Mouse (Mus musculus) midbrain, postnatal 0 days (tissue): ENCODE data around the gene Acsl3. TPM values are rescaled to one million over a fixed set of nuclear protein-coding genes. Genes with fewer than 3 reads are reported as not detected.

Experiments
- ATAC-seq: fragments of 200-750 bp; cut with Nextera tagmentation; 2 replicates; pipeline ENCODE4 v1.8.0; 2017; ENCODE audit warnings: moderate number of reproducible peaks, mild to moderate bottlenecking, moderate TSS enrichment, moderate library complexity; ENCODE audit not compliant: low FRiP score
- DNase-seq: peaks from one replicate; pipeline ENCODE4 v3.0.0-alpha.2; 2015; ENCODE audit warnings: low spot score
- H3K27ac ChIP-seq: fragments of 300-500 bp; sonication (generic); 2 replicates; pipeline ENCODE4 v1.5.1; 2014; ENCODE audit warnings: low read depth, mild to moderate bottlenecking, low read length, mixed read lengths
- H3K27me3 ChIP-seq: fragments of 300-500 bp; sonication (generic); 2 replicates; pipeline ENCODE4 v1.6.1; 2014; ENCODE audit warnings: low read length, control low read depth, mixed read lengths; ENCODE audit not compliant: insufficient read depth
- H3K36me3 ChIP-seq: fragments of 300-500 bp; sonication (generic); 2 replicates; pipeline ENCODE4 v1.6.1; 2014; ENCODE audit warnings: low read length, control low read depth, mixed read lengths; ENCODE audit not compliant: insufficient read depth
- H3K4me1 ChIP-seq: fragments of 300-500 bp; sonication (generic); 2 replicates; pipeline ENCODE4 v1.6.1; 2014; ENCODE audit warnings: mild to moderate bottlenecking, control low read depth, antibody characterized with exemption, low read length, mixed read lengths; ENCODE audit not compliant: insufficient read depth
- H3K4me2 ChIP-seq: fragments of 300-500 bp; sonication (generic); 2 replicates; pipeline ENCODE4 v1.6.1; 2014; ENCODE audit warnings: low read depth, mild to moderate bottlenecking, low read length, mixed read lengths; ENCODE audit not compliant: poor library complexity, severe bottlenecking
- H3K4me3 ChIP-seq: fragments of 300-500 bp; sonication (generic); 2 replicates; pipeline ENCODE4 v1.5.1; 2014; ENCODE audit warnings: low read depth, mild to moderate bottlenecking, low read length, moderate library complexity
- H3K9ac ChIP-seq: fragments of 300-500 bp; sonication (generic); replicated peaks from 2 replicates; pipeline ENCODE4 v1.6.1; 2014; ENCODE audit warnings: mild to moderate bottlenecking, low read length, moderate library complexity, mixed read lengths; ENCODE audit not compliant: poor library complexity, severe bottlenecking
- H3K9me3 ChIP-seq: fragments of 300-500 bp; sonication (generic); 2 replicates; pipeline ENCODE4 v1.6.1; 2016; ENCODE audit warnings: low read length, control low read depth
- CTCF ChIP-seq: IDR thresholded peaks from 2 replicates; pipeline ENCODE4 v1.5.1; 2016; ENCODE audit warnings: antibody characterized with exemption, mild to moderate bottlenecking
- WGBS: fragments of 180-500 bp; shearing (Covaris S2); extraction: QIAGEN DNeasy Blood & Tissue Kit; methylation state at CpG from one replicate; pipeline ENCODE4 v1.1.7; 2014; 5-methylcytosine and 5-hydroxymethylcytosine counted together
- polyA plus RNA-seq: library from polyadenylated mRNA; unstranded; fragments of >200 nt; fragmentation: Nextera tagmentation; extraction: Ambion mirVana; gene quantifications from 2 replicates; pipeline ENCODE4 v1.2.1, GENCODE M21; 2015
- total RNA-seq: library from RNA; depleted of rRNA; stranded (reverse); fragments of >200 nt; gene quantifications from 2 replicates; pipeline ENCODE4 v1.2.3, GENCODE M21; 2014

Acsl3 gene
- total and polyA plus RNA-seq, 2 experiments from 2014 or later: 87.5 to 108 TPM

- Histone ChIP-seq H3K4me1 (no peaks in the 10 kb centered on the region; the same call in 1 of the 2 replicates), H3K9ac (no peak overlapping the region), H3K36me3 (peaks cover 10% of the 10 kb centered on the region), H3K27me3 (no peaks in the 10 kb centered on the region), H3K4me3 (no peak overlapping the region), H3K9me3 (no peaks in the 10 kb centered on the region), H3K27ac (no peak overlapping the region), H3K4me2 (no peak overlapping the region)
- DNase-seq: no peak
- no peak for TF ChIP-seq CTCF
- 94% methylated on average over 1 of the region's 1 CpGs for WGBS
- ATAC-seq: no peak
These were observed 9.0 kb downstream of the Acsl3 start for GRCm38 (mm10) chr1:78666585-78666984.

DNA sequence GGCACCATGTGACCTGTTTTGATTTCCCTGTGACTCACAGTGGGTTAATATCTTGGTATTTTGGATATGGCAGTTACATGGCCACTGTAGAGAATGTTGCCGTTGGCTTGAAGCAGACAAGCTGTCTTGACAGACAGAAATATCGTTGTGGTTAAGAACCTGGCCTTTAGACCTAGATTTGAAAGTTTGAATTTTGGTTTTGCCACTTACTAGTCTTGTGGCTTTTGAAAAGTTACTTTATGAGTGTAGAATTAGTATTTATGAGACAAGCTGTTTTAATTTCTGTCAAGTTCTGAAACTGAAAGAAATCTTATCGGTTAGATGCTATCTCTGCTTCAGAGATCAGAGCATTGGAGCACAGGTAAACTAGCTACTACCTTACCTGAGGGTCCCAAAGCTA, 24.7 kb downstream of the Acsl3 start:
- 97% methylated on average over 3 of the region's 3 CpGs for WGBS
- no peak for TF ChIP-seq CTCF
- H3K9me3 ChIP-seq: no peaks in the 10 kb centered on the region
- no peak overlapping the region for H3K4me3 ChIP-seq
- ATAC-seq: no peak
- H3K4me1 ChIP-seq: no peaks in the 10 kb centered on the region
- DNase-seq: no peak
- H3K27me3 ChIP-seq: no peaks in the 10 kb centered on the region
- H3K27ac ChIP-seq: no peak overlapping the region
- H3K36me3 ChIP-seq: no peaks in the 10 kb centered on the region; the same call in 1 of the 2 replicates
- no peak overlapping the region for H3K4me2 ChIP-seq
- no peak overlapping the region for H3K9ac ChIP-seq

- H3K27ac ChIP-seq: no peak overlapping the region
- no peak overlapping the region for H3K4me3 ChIP-seq
- no peaks in the 10 kb centered on the region for H3K4me1 ChIP-seq
- no peak overlapping the region for H3K9ac ChIP-seq
- WGBS: 91% methylated on average over 8 of the region's 8 CpGs
- no peak for DNase-seq
- TF ChIP-seq CTCF: no peak
- no peak overlapping the region for H3K4me2 ChIP-seq
- no peak for ATAC-seq
- H3K36me3 ChIP-seq: no peaks in the 10 kb centered on the region; the same call in 1 of the 2 replicates
- H3K9me3 ChIP-seq: no peaks in the 10 kb centered on the region
- H3K27me3 ChIP-seq: no peaks in the 10 kb centered on the region
These were observed 26.5 kb downstream of the Acsl3 start for GRCm38 (mm10) chr1:78684128-78684527.

DNA sequence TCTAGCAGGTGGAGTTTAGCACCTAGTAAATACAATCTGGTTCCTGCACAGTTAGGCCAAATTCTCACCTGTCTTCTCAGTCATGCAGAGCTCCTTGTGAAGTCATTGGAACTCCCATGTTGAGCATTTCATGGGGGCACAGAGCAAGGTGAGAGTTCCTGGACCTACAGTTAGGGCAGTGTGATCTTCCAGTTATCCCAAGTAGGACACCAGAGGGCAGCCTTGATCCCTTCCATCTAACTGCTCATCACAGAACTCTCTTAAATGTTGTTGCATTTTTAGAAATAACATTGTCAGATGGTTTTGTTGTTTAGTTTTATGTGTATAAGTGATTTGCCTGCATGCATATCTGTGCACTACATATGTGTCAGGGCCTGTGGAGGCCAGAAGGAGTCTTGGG, 29.2 kb downstream of the Acsl3 start:
- Histone ChIP-seq H3K4me3 (no peak overlapping the region), H3K36me3 (peaks cover 2% of the 10 kb centered on the region), H3K9me3 (no peaks in the 10 kb centered on the region), H3K27ac (no peak overlapping the region), H3K27me3 (no peaks in the 10 kb centered on the region), H3K4me2 (no peak overlapping the region), H3K4me1 (no peaks in the 10 kb centered on the region), H3K9ac (no peak overlapping the region)
- peak; percentile 70 for TF ChIP-seq CTCF
- ATAC-seq (no peak), DNase-seq (no peak)

DNA sequence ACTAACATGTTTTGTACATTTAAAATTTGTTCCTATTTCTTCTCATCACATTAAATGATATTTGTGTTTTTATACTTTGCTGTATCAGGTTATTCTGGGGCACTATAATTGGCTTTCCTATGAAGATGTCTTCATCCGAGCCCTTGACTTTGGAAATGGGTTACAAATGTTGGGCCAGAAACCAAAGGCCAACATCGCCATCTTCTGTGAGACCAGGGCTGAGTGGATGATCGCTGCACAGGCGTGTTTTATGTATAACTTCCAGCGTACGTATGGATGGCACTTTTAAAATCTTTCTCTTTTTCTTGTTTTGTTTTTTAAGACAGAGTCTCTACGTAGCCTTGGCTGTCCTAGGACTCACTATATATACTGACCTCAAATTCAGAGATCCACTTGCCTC, 30.5 kb downstream of the Acsl3 start:
- H3K36me3 ChIP-seq: peaks cover 11% of the 10 kb centered on the region
- H3K27ac ChIP-seq: no peak overlapping the region
- ATAC-seq (no peak), DNase-seq (no peak)
- H3K9me3 ChIP-seq: no peaks in the 10 kb centered on the region
- H3K4me2 ChIP-seq: no peak overlapping the region
- no peak overlapping the region for H3K9ac ChIP-seq
- 89% methylated on average over 7 of the region's 7 CpGs for WGBS
- H3K4me3 ChIP-seq: no peak overlapping the region
- TF ChIP-seq CTCF: peak; percentile 48
- no peaks in the 10 kb centered on the region for H3K27me3 ChIP-seq
- no peaks in the 10 kb centered on the region for H3K4me1 ChIP-seq

DNA sequence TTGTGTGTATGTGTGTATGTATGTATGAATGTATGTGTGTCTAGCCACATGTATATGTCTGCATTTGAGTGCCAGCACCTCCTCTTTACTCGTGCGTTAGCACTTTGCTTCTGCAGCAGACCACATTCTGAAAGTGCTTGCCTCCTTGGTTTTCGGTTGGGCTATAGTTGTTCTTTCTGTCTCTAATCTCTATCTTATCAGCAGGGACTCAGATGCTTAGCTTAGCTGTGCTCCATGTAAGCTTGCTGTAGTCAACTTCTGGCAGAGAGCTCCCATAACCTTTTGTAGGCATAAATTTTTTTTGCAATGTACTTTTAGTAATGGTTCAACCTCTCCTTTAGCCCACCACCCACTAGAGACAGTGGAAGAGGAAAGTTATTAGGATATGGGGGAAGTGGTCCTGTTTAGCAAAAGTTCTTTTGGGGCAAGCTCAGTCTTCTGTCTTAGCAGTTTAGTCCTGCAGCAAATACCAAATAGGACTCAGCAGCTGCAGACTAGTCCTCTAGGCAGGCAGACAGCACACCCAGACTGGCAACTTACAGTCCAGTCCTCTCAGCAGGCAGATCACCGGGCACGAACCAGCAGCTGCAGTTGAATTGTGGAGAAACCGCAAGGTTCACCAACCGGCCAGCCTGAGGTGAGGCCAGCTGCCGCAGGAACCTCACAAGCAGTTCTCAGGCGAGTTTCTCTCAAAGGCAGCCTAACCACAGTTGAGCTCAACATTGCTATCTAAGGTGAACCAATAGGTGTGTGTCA, 37.1 kb downstream of the Acsl3 start:
- H3K36me3 ChIP-seq: peaks cover 34% of the 10 kb centered on the region
- no peaks in the 10 kb centered on the region for H3K27me3 ChIP-seq
- WGBS: 95% methylated on average over 9 of the region's 9 CpGs
- no peaks in the 10 kb centered on the region for H3K9me3 ChIP-seq
- no peak overlapping the region for H3K9ac ChIP-seq
- ATAC-seq (no peak), DNase-seq (no peak)
- no peak overlapping the region for H3K4me3 ChIP-seq
- no peaks in the 10 kb centered on the region for H3K4me1 ChIP-seq
- H3K4me2 ChIP-seq: no peak overlapping the region
- TF ChIP-seq CTCF: no peak
- H3K27ac ChIP-seq: no peak overlapping the region
